Mouse (Mus musculus) embryonic facial prominence, embryonic 15.5 days (tissue): ENCODE results near the gene Mrpl22. TPM values are rescaled to one million over a fixed set of nuclear protein-coding genes. Genes with fewer than 3 reads are reported as not detected.
"Not testable (repeated sequence)": the region's sequence is repeated elsewhere in the genome, so short reads cannot be mapped to it uniquely, and the experiment has no call there.

ENCODE experiments used
- ATAC-seq: fragments of 200-750 bp; cut with Nextera tagmentation; 2 replicates; pipeline ENCODE4 v1.8.0; 2017; ENCODE audit warnings: low read depth, moderate TSS enrichment; ENCODE audit not compliant: insufficient number of reproducible peaks, low FRiP score, low TSS enrichment
- H3K27ac ChIP-seq: fragments of 300-500 bp; sonication (generic); replicated peaks from 2 replicates; pipeline ENCODE4 v1.5.1; 2015; ENCODE audit warnings: mild to moderate bottlenecking, inconsistent platforms
- H3K27me3 ChIP-seq: fragments of 300-500 bp; sonication (generic); 2 replicates; pipeline ENCODE4 v1.6.1; 2015; ENCODE audit warnings: inconsistent platforms
- H3K36me3 ChIP-seq: fragments of 300-500 bp; sonication (generic); 2 replicates; pipeline ENCODE4 v1.6.1; 2015; ENCODE audit warnings: mild to moderate bottlenecking, inconsistent platforms
- H3K4me1 ChIP-seq: fragments of 300-500 bp; sonication (generic); 2 replicates; pipeline ENCODE4 v1.6.1; 2015; ENCODE audit warnings: inconsistent platforms
- H3K4me2 ChIP-seq: fragments of 300-500 bp; sonication (generic); replicated peaks from 2 replicates; pipeline ENCODE4 v1.6.1; 2015; ENCODE audit warnings: mild to moderate bottlenecking, inconsistent platforms
- H3K4me3 ChIP-seq: fragments of 300-500 bp; sonication (generic); replicated peaks from 2 replicates; pipeline ENCODE4 v1.5.1; 2015; ENCODE audit warnings: mild to moderate bottlenecking, inconsistent platforms
- H3K9ac ChIP-seq: fragments of 300-500 bp; sonication (generic); 2 replicates; pipeline ENCODE4 v1.6.1; 2015; ENCODE audit warnings: inconsistent platforms
- H3K9me3 ChIP-seq: fragments of 300-500 bp; sonication (generic); replicated peaks from 2 replicates; pipeline ENCODE4 v1.6.1; 2016; ENCODE audit warnings: inconsistent platforms
- WGBS: fragments of 180-500 bp; shearing (Covaris S2); methylation state at CpG from one replicate; pipeline ENCODE4 v1.1.7; 2015; 5-methylcytosine and 5-hydroxymethylcytosine counted together
- polyA plus RNA-seq: library from polyadenylated mRNA; unstranded; fragments of >200 nt; fragmentation: Nextera tagmentation; extraction: Ambion mirVana; gene quantifications from 2 replicates; pipeline ENCODE4 v1.2.1, GENCODE M21; 2015

Mrpl22 gene
- polyA plus RNA-seq, 1 experiment from 2014 or later: 107 TPM

GRCm38 (mm10) chr11:58180756-58181155 is 9.3 kb downstream of the Mrpl22 start:
- H3K9ac ChIP-seq: no peak overlapping the region
- WGBS: 88% methylated on average over 7 of the region's 7 CpGs
- H3K27ac ChIP-seq: no peak overlapping the region
- no peak overlapping the region for H3K4me3 ChIP-seq
- ATAC-seq: no peak
- H3K27me3 ChIP-seq: no peaks in the 10 kb centered on the region
- H3K4me1 ChIP-seq: no peaks in the 10 kb centered on the region
- no peaks in the 10 kb centered on the region for H3K9me3 ChIP-seq
- H3K4me2 ChIP-seq: no peak overlapping the region
- peaks cover 36% of the 10 kb centered on the region for H3K36me3 ChIP-seq

DNA sequence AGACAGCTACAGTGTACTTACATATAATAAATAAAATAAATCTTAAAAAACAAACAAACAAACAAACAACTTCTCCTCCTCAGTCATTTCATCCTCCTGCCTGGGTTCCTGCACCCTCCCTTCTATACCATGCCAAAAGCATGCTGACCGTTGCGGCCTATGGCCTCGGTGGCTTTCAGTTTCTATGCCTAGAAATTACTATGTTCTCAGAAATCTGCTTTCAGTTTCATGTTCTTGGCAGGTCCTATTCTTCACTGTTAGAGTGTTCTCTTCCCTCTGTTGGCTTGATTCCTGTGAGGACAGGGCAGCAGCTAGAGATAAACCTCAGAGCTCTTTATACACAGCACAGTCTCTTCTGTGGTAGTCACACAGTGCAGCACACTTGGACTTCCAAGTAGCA is 12.1 kb downstream of the Mrpl22 start:
- H3K4me1 ChIP-seq: no peaks in the 10 kb centered on the region
- no peak overlapping the region for H3K4me3 ChIP-seq
- H3K27me3 ChIP-seq: no peaks in the 10 kb centered on the region
- H3K36me3 ChIP-seq: peaks cover 10% of the 10 kb centered on the region; the same call in 1 of the 2 replicates
- H3K27ac ChIP-seq: no peak overlapping the region
- ATAC-seq: no peak
- H3K4me2 ChIP-seq: no peak overlapping the region
- H3K9me3 ChIP-seq: no peaks in the 10 kb centered on the region
- no peak overlapping the region for H3K9ac ChIP-seq
- WGBS: 94% methylated on average over 3 of the region's 3 CpGs

GRCm38 (mm10) chr11:58189675-58190074 is 18.2 kb downstream of the Mrpl22 start:
- Histone ChIP-seq H3K4me3 (no peak overlapping the region), H3K9ac (no peak overlapping the region), H3K4me1 (no peaks in the 10 kb centered on the region), H3K27me3 (no peaks in the 10 kb centered on the region), H3K9me3 (no peaks in the 10 kb centered on the region), H3K36me3 (no peaks in the 10 kb centered on the region), H3K4me2 (no peak overlapping the region), H3K27ac (no peak overlapping the region)
- ATAC-seq: no peak
- 91% methylated on average over 6 of the region's 6 CpGs for WGBS

- Histone ChIP-seq H3K4me1 (no peaks in the 10 kb centered on the region), H3K4me2 (no peak overlapping the region), H3K27ac (no peak overlapping the region), H3K36me3 (no peaks in the 10 kb centered on the region), H3K4me3 (no peak overlapping the region), H3K9me3 (no peaks in the 10 kb centered on the region), H3K9ac (no peak overlapping the region), H3K27me3 (no peaks in the 10 kb centered on the region)
- no peak for ATAC-seq
- 58% methylated on average over 3 of the region's 3 CpGs for WGBS
Observed at GRCm38 (mm10) chr11:58193326-58193725, 21.9 kb downstream of the Mrpl22 start.

DNA sequence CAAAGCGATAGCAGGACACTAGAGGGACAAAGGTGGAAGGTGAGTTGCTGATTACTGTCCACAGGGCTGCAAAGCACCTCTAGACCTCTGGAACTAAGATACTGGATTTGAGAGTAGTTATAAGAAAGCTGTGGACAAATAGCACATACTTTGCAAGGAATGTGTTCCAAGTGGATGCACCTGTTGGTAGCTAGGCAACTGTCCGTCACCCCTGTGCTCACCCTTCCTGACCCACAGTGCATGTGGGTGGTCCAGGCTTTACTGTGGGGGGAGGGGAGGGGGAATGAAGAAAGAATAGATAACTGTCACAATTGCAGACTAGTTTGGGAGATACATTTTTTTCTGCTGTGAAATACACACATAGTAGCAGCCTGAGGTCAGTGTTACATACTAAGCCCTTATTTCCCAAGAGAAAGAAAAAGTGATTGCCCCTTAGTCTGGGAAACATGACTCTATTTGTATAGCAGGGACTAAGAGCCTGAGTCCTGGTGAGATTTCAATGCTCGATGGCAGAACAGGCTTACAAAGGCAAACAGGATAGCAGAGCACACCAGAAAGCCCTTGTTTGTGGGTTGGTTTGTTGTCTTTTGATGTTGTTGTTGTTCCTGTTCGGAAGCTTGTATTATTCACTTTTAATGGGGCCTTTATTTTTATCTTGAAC is 22.5 kb downstream of the Mrpl22 start:
- Histone ChIP-seq H3K4me2 (no peak overlapping the region), H3K27me3 (no peaks in the 10 kb centered on the region), H3K27ac (no peak overlapping the region), H3K9ac (no peak overlapping the region), H3K4me3 (no peak overlapping the region), H3K4me1 (no peaks in the 10 kb centered on the region), H3K36me3 (no peaks in the 10 kb centered on the region), H3K9me3 (no peaks in the 10 kb centered on the region)
- WGBS: 47% methylated on average over 4 of the region's 4 CpGs
- no peak for ATAC-seq

GRCm38 (mm10) chr11:58198663-58199062 is 27.2 kb downstream of the Mrpl22 start:
- Histone ChIP-seq H3K36me3 (no peaks in the 10 kb centered on the region), H3K4me3 (peak overlapping the region; percentile 60), H3K27me3 (no peaks in the 10 kb centered on the region), H3K4me1 (no peaks in the 10 kb centered on the region), H3K4me2 (peak overlapping the region; percentile 69), H3K9ac (no peak overlapping the region), H3K27ac (no peak overlapping the region), H3K9me3 (no peaks in the 10 kb centered on the region)
- 76% methylated on average over 4 of the region's 4 CpGs for WGBS
- no peak for ATAC-seq

- H3K36me3 ChIP-seq, H3K9me3 ChIP-seq, H3K4me1 ChIP-seq, H3K27me3 ChIP-seq: not testable (repeated sequence)
- Histone ChIP-seq H3K27ac (peak within 1 kb of the TSS; percentile 55; the same call in 1 of the 2 replicates), H3K4me2 (peak within 1 kb of the TSS; percentile 69), H3K4me3 (peak within 1 kb of the TSS; percentile 60), H3K9ac (peak within 1 kb of the TSS; percentile 48)
- ATAC-seq: peak; percentile 78
- WGBS: 7% methylated on average over 14 of the region's 15 CpGs
Observed at GRCm38 (mm10) chr11:58199229-58200037, 28.0 kb downstream of the Mrpl22 start, which contains the start of the genes Igtp and Irgm2. Igtp (plus strand) TSS chr11:58199556. Irgm2 (plus strand) TSS chr11:58199618.

DNA sequence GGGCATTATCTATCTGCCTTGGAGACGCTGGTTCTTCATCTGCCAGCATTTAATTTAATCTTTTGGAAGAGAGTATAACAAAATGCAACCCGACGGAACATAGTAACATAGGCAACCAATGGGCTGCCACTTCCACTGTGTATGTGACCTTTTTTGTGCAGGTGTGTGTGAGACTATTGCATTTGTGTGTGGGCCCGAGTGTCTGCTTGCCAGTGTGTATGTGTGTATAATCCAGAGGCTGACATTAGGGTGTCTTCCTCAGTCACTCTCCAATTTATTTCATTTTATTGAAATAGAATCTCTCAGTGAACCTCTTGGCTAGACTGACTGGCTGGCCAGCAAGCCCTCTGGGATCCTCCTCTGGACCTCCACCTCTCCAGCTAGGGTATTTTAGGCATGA is 28.8 kb downstream of the Mrpl22 start:
- WGBS: 69% methylated on average over 4 of the region's 4 CpGs
- Histone ChIP-seq H3K4me3 (no peak overlapping the region), H3K9ac (no peak overlapping the region), H3K27me3 (no peaks in the 10 kb centered on the region), H3K36me3 (no peaks in the 10 kb centered on the region), H3K4me2 (peak overlapping the region; percentile 69; the same call in 1 of the 2 replicates), H3K9me3 (no peaks in the 10 kb centered on the region), H3K4me1 (no peaks in the 10 kb centered on the region), H3K27ac (no peak overlapping the region)
- ATAC-seq: no peak

DNA sequence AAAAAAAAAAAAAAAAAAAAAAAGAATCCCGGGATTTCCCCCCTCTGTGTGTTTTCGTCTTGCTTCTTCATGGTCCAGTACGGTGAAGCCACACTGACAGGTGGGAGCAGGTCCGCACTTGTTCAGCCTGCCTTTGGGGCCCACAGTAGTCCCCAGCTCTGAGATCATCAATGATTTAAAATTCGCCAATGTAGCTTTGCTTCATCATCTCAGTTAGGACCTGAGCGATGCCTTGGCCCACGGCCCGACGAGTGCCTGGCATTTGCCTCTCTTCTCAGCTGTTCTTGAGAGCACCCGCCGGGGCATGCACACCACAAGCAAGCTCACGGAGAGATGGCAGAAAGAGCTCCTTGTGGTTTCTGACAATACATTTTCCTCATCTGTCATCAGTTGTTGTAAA is 29.6 kb downstream of the Mrpl22 start:
- H3K4me2 ChIP-seq: no peak overlapping the region
- H3K36me3 ChIP-seq: no peaks in the 10 kb centered on the region
- H3K27me3 ChIP-seq: no peaks in the 10 kb centered on the region
- no peaks in the 10 kb centered on the region for H3K9me3 ChIP-seq
- no peak for ATAC-seq
- no peak overlapping the region for H3K4me3 ChIP-seq
- no peaks in the 10 kb centered on the region for H3K4me1 ChIP-seq
- no peak overlapping the region for H3K9ac ChIP-seq
- WGBS: 57% methylated on average over 12 of the region's 12 CpGs
- H3K27ac ChIP-seq: no peak overlapping the region

GRCm38 (mm10) chr11:58210321-58210886 is 38.9 kb downstream of the Mrpl22 start:
- H3K27ac ChIP-seq: no peak overlapping the region
- H3K4me1 ChIP-seq: peaks cover 5% of the 10 kb centered on the region; the same call in 1 of the 2 replicates
- 83% methylated on average over 1 of the region's 1 CpGs for WGBS
- no peak overlapping the region for H3K9ac ChIP-seq
- no peaks in the 10 kb centered on the region for H3K27me3 ChIP-seq
- H3K36me3 ChIP-seq: no peaks in the 10 kb centered on the region
- no peak overlapping the region for H3K4me2 ChIP-seq
- H3K9me3 ChIP-seq: no peaks in the 10 kb centered on the region
- H3K4me3 ChIP-seq: no peak overlapping the region
- no peak for ATAC-seq

DNA sequence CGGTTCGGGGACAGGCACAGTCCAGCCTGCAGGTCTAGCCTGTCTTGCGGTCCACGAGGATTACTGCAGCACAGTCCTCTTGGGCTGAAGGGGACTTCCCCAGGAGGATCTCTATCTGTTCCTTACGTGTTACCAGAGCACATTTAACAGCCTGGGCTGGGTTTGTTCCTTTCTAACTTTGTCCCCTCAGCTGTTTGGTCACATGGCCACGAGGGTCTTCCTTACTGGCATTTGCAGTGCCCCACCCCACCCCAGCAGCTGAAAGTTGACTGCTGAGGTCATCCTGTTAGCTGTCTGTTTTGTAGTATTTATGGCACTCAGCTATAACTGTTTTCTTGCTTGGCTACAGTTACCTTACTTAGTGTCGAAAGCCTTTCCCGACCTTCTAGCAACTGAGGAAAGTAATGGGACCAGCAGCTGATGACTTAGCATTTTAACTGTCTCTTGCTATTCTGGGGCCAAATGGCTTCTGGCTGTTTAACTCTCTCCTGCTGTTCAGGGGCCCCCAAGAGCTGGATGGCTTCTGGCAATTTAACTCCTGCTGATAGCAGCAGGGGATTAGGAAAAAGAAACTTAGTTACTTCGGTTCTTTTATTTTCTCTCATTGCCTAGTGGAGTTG is 39.7 kb downstream of the Mrpl22 start:
- 27% methylated on average over 9 of the region's 9 CpGs for WGBS
- Histone ChIP-seq H3K4me1 (peaks cover 5% of the 10 kb centered on the region; the same call in 1 of the 2 replicates), H3K9me3 (no peaks in the 10 kb centered on the region), H3K36me3 (no peaks in the 10 kb centered on the region), H3K4me3 (no peak overlapping the region), H3K9ac (no peak overlapping the region), H3K27me3 (no peaks in the 10 kb centered on the region), H3K4me2 (no peak overlapping the region), H3K27ac (no peak overlapping the region)
- ATAC-seq: peak; percentile 62
